Mouse (Mus musculus): ENCODE measurements around the gene Cs. TPM values are rescaled to one million over a fixed set of nuclear protein-coding genes. Genes with fewer than 3 reads are reported as not detected.

Gene Cs
- total and polyA plus RNA-seq, 3 experiments: 133 to 256 (median 161) TPM

- H3K79me2 ChIP-seq (ENCODE audit: control insufficient read depth, insufficient read depth, low read length, poor library complexity): peaks cover 14% of the 10 kb centered on the region
- no peaks in the 10 kb centered on the region for H3K27me3 ChIP-seq (ENCODE audit: control insufficient read depth in 1 of 2, insufficient read depth in 2 of 2, low read length in 2 of 2)
- H3K4me3 ChIP-seq (ENCODE audit: control insufficient read depth in 1 of 2, insufficient read depth in 1 of 2, low read depth in 2 of 2, low read length in 2 of 2): peak overlapping the region; percentile 30 to 85
- peaks cover 2 to 9% of the 10 kb centered on the region in 2 experiments; a peak in 3 of 4 replicates for H3K4me1 ChIP-seq (ENCODE audit: control insufficient read depth in 1 of 2, insufficient read depth in 2 of 2, low read length in 2 of 2)
- no peak overlapping the region for H3K27ac ChIP-seq (ENCODE audit: control insufficient read depth, low read depth, low read length)
- peaks cover 0 to 11% of the 10 kb centered on the region in 2 experiments; a peak in 2 of 4 replicates for H3K36me3 ChIP-seq (ENCODE audit: control insufficient read depth in 1 of 2, insufficient read depth in 2 of 2, low read length in 2 of 2)
- no peaks in the 10 kb centered on the region for H3K9me3 ChIP-seq (replicated peaks; ENCODE audit: insufficient read depth, low read length)
- DNase-seq (ENCODE audit: low read depth, low spot score): peak; percentile 33
- no peak for TF ChIP-seq POLR2AphosphoS2 (IDR thresholded peaks at IDR 0.05; ENCODE audit: low read length)
- TF ChIP-seq MYC (IDR thresholded peaks at IDR 0.05; ENCODE audit: low read depth, low read length): no peak
- no peak for TF ChIP-seq CTCF (IDR thresholded peaks at IDR 0.05 in 2 of 3, conservative IDR thresholded peaks at IDR 0.05 in 1 of 3; ENCODE audit: control insufficient read depth in 1 of 3, insufficient read depth in 1 of 3, low read depth in 2 of 3, low read length in 3 of 3, poor library complexity in 1 of 3, severe bottlenecking in 1 of 3)
- H3K9ac ChIP-seq (ENCODE audit: control insufficient read depth, low read depth, low read length, poor library complexity, severe bottlenecking): peak overlapping the region; percentile 98
Observed at GRCm38 (mm10) chr10:128321641-128322040, 15.9 kb upstream of the Cs start.

DNA sequence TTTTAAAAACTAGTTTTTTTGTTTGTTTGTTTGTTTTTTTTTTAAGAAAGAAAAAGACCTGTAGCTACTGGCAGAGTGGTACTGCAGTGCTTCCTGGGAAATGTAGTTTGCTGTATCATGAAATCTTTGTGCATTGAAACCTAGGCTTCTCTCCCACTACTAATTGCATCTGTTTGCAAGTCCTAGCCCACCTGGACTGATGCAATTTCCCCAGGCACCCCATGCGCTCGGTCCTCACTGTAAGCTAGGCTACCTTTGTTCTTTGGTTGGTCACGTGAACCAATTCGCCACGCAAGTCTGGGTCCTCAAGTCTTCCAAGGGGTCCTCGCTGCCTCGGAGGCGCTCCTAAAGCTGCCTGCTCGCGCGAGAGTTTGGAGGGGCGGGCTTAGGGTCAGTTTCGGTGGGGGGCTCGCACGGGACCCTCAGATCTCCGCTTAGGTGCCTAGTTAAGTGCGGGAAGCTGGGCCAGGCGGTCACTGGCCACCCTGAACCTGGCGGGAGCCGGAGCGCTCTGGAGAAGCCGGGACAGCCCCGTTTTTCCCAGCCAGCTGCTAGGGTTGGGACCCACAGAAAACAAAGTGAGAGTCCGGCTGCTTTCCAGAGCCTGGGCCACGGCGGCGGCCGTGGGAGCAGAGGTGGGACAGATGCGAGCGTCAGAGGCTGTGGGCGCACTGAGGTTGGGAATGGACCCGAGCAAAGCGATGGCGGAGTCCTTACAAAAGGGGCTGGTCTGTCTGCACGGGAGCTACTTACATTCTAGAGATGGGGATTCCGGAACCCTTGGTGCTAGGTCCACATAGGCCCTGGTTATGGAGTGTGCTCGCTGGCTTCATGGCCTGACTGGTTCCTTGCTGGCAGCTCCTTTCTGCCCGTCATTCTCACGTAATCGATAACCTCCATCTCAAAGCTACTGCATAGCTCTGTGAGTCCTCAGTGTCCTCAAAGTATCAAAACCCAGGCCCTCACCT lies 15.1 kb upstream of the Cs start, which contains the start of gene Cnpy2:
Gene Cnpy2, plus strand, starts transcription at position 319 of the 968 bp plus-strand sequence.
- H3K27ac ChIP-seq (ENCODE audit: control insufficient read depth, low read depth, low read length): peak within 1 kb of the TSS; percentile 83
- H3K79me2 ChIP-seq (ENCODE audit: control insufficient read depth, insufficient read depth, low read length, poor library complexity): peaks cover 14% of the 10 kb centered on the region
- H3K36me3 ChIP-seq (ENCODE audit: control insufficient read depth in 1 of 2, insufficient read depth in 2 of 2, low read length in 2 of 2): peaks cover 0 to 11% of the 10 kb centered on the region in 2 experiments; a peak in 2 of 4 replicates
- 0 out of 2 replicates have a peak, but pooled peaks have one; percentile 37 for TF ChIP-seq MAZ (IDR thresholded peaks at IDR 0.05; ENCODE audit: low read depth, low read length)
- 0 out of 2 replicates have a peak, but pooled peaks have one; percentile 39 for TF ChIP-seq KAT2A (conservative IDR thresholded peaks at IDR 0.05; ENCODE audit: low read depth, low read length)
- no peak for TF ChIP-seq RCOR1 (IDR thresholded peaks at IDR 0.05; ENCODE audit: low read depth, low read length)
- TF ChIP-seq MAFK (IDR thresholded peaks at IDR 0.05; ENCODE audit: borderline replicate concordance, low read depth, low read length): no peak
- TF ChIP-seq E2F4 (IDR thresholded peaks at IDR 0.05; ENCODE audit: borderline replicate concordance, low read depth, low read length): no peak
- 0 out of 2 replicates have a peak, but pooled peaks have one; percentile 85 for TF ChIP-seq CHD1 (IDR thresholded peaks at IDR 0.05; ENCODE audit: low read depth, low read length)
- TF ChIP-seq MEF2A (IDR thresholded peaks at IDR 0.05; ENCODE audit: extremely low read depth, insufficient replicate concordance, low read depth, low read length, poor library complexity, severe bottlenecking): no peak
- TF ChIP-seq UBTF (IDR thresholded peaks at IDR 0.05; ENCODE audit: borderline replicate concordance, insufficient read depth, low read depth, low read length): no peak
- peak; percentile 75 for TF ChIP-seq SIN3A (IDR thresholded peaks at IDR 0.05; ENCODE audit: low read length)
- no peak for TF ChIP-seq GABPA (IDR thresholded peaks at IDR 0.05; ENCODE audit: low read depth, low read length)
- peak; percentile 64; the same call in 1 of the 2 replicates for TF ChIP-seq TBP (IDR thresholded peaks at IDR 0.05; ENCODE audit: low read depth, low read length)
- no peak for TF ChIP-seq ETS1 (IDR thresholded peaks at IDR 0.05; ENCODE audit: low read depth, low read length)
- no peak for TF ChIP-seq GATA1 (IDR thresholded peaks at IDR 0.05; ENCODE audit: low read depth, low read length)
- TF ChIP-seq RAD21 (IDR thresholded peaks at IDR 0.05; ENCODE audit: low read depth, low read length): no peak
- peak; percentile 86 for TF ChIP-seq ZNF384 (IDR thresholded peaks at IDR 0.05; ENCODE audit: low read depth, low read length)
- TF ChIP-seq POLR2A (IDR thresholded peaks at IDR 0.05; ENCODE audit: control insufficient read depth in 1 of 2, insufficient read depth in 1 of 2, low read depth in 1 of 2, low read length in 2 of 2, poor library complexity in 1 of 2): peak; percentile 67 to 72; a peak in 3 of 4 replicates
- TF ChIP-seq MYB (IDR thresholded peaks at IDR 0.05; ENCODE audit: low read depth, low read length): 0 out of 2 replicates have a peak, but pooled peaks have one; percentile 7
- TF ChIP-seq ZMIZ1 (IDR thresholded peaks at IDR 0.05; ENCODE audit: low read depth, low read length): 0 out of 2 replicates have a peak, but pooled peaks have one; percentile 35
- no peak for TF ChIP-seq NRF1 (IDR thresholded peaks at IDR 0.05; ENCODE audit: insufficient read depth, low read depth, low read length, poor library complexity, severe bottlenecking)
- no peak for TF ChIP-seq CTCF (IDR thresholded peaks at IDR 0.05 in 2 of 3, conservative IDR thresholded peaks at IDR 0.05 in 1 of 3; ENCODE audit: control insufficient read depth in 1 of 3, insufficient read depth in 1 of 3, low read depth in 2 of 3, low read length in 3 of 3, poor library complexity in 1 of 3, severe bottlenecking in 1 of 3)
- TF ChIP-seq EP300 (IDR thresholded peaks at IDR 0.05; ENCODE audit: low read depth in 1 of 2, low read length in 2 of 2): no peak
- TF ChIP-seq TCF12 (IDR thresholded peaks at IDR 0.05; ENCODE audit: low read depth, low read length): 0 out of 2 replicates have a peak, but pooled peaks have one; percentile 10
- peak; percentile 66 for TF ChIP-seq NELFE (IDR thresholded peaks at IDR 0.05; ENCODE audit: low read depth, low read length)
- TF ChIP-seq CHD2 (IDR thresholded peaks at IDR 0.05; ENCODE audit: low read length): peak; percentile 87
- peak; percentile 90 for TF ChIP-seq BHLHE40 (IDR thresholded peaks at IDR 0.05; ENCODE audit: borderline replicate concordance, low read depth, low read length)
- peak; percentile 57; the same call in 1 of the 2 replicates for TF ChIP-seq POLR2AphosphoS2 (IDR thresholded peaks at IDR 0.05; ENCODE audit: low read length)

More for the DNA sequence above, 15.1 kb upstream of the Cs start, which contains the start of gene Cnpy2:
- peak within 1 kb of the TSS; percentile 98 for H3K9ac ChIP-seq (ENCODE audit: control insufficient read depth, low read depth, low read length, poor library complexity, severe bottlenecking)
- peaks cover 2 to 9% of the 10 kb centered on the region in 2 experiments; a peak in 3 of 4 replicates for H3K4me1 ChIP-seq (ENCODE audit: control insufficient read depth in 1 of 2, insufficient read depth in 2 of 2, low read length in 2 of 2)
- peak; percentile 94 for DNase-seq (ENCODE audit: low read depth, low spot score)
- no peaks in the 10 kb centered on the region for H3K27me3 ChIP-seq (ENCODE audit: control insufficient read depth in 1 of 2, insufficient read depth in 2 of 2, low read length in 2 of 2)
- H3K4me3 ChIP-seq (ENCODE audit: control insufficient read depth in 1 of 2, insufficient read depth in 1 of 2, low read depth in 2 of 2, low read length in 2 of 2): peak within 1 kb of the TSS; percentile 85 to 96
- H3K9me3 ChIP-seq (replicated peaks; ENCODE audit: insufficient read depth, low read length): no peaks in the 10 kb centered on the region
